In the genomic region with DNA sequence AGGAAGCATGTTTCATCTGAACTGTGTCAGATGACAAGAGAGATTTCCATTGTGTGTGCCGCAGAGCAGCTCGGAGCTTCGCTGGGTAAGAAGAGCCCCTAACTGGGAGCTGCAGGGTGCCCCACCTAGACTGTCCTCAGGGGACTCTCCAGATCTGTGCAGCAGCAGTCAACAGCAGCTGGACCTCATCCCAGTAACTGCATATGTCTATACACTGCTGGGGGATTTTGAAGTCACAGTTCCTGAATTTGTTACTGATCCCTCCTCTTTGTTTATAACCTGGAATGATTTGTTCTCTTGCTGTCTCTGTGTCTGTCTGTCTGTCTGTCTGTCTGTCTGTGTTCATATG, we compare ENCODE assay signal across 16 mouse cellular contexts.
A peak's percentile ranks its signal among the peaks of the same experiment; 100 is the strongest.
DNase-seq lines count a peak whose midpoint lies in the region; ATAC-seq and TF ChIP-seq lines count a peak whose summit lies in the region.
"Had no signal": no experiment of that assay in that cellular context is flagged by ENCODE, and none has a peak within 500 bp of the region (broad histone marks: within the 10 kb centered on the region; RNA-seq: fewer than 3 reads in every experiment).

No protein-coding gene starts in this region.

- peak; percentile 87 for ATAC-seq in kidney, embryonic 15.5 days (replicated peaks; ENCODE audit: low FRiP score)
- no peak for ATAC-seq in midbrain, embryonic 12.5 days (ENCODE audit: low FRiP score, low read depth)
- ATAC-seq in midbrain, embryonic 16.5 days: no peak; the same call in 1 of the 2 replicates
- ATAC-seq in forebrain, postnatal 0 days: peak; percentile 66; the same call in 1 of the 2 replicates
- ATAC-seq in neural tube, embryonic 14.5 days (ENCODE audit: low read depth): no peak
- ATAC-seq: CD4-positive, CD25-positive, alpha-beta regulatory T cell, adult 4 months; Patski had no signal

- H3K36me3 ChIP-seq in kidney, embryonic 15.5 days: no peaks in the 10 kb centered on the region
- no peaks in the 10 kb centered on the region for H3K36me3 ChIP-seq in midbrain, embryonic 12.5 days
- no peaks in the 10 kb centered on the region for H3K36me3 ChIP-seq in midbrain, embryonic 16.5 days (ENCODE audit: control insufficient read depth, insufficient read depth, low read length)
- no peaks in the 10 kb centered on the region for H3K36me3 ChIP-seq in forebrain, postnatal 0 days (ENCODE audit: insufficient read depth)
- no peaks in the 10 kb centered on the region for H3K36me3 ChIP-seq in neural tube, embryonic 14.5 days (ENCODE audit: control insufficient read depth, insufficient read depth, low read length)
- H3K36me3 ChIP-seq: embryonic facial prominence, embryonic 13.5 days; liver, embryonic 15.5 days had no signal

- H3K9me3 ChIP-seq in kidney, embryonic 15.5 days (replicated peaks): no peaks in the 10 kb centered on the region
- no peaks in the 10 kb centered on the region for H3K9me3 ChIP-seq in midbrain, embryonic 12.5 days
- H3K9me3 ChIP-seq in midbrain, embryonic 16.5 days (replicated peaks; ENCODE audit: control insufficient read depth, low read length, poor library complexity, severe bottlenecking): no peaks in the 10 kb centered on the region
- H3K9me3 ChIP-seq in forebrain, postnatal 0 days (ENCODE audit: low read length): no peaks in the 10 kb centered on the region
- H3K9me3 ChIP-seq in neural tube, embryonic 14.5 days (ENCODE audit: control insufficient read depth, low read length): no peaks in the 10 kb centered on the region
- H3K9me3 ChIP-seq: embryonic facial prominence, embryonic 13.5 days; liver, embryonic 15.5 days had no signal

- no peak overlapping the region for H3K4me3 ChIP-seq in kidney, embryonic 15.5 days (replicated peaks)
- no peak overlapping the region for H3K4me3 ChIP-seq in midbrain, embryonic 12.5 days
- H3K4me3 ChIP-seq in midbrain, embryonic 16.5 days (ENCODE audit: low read depth, low read length): no peak overlapping the region
- H3K4me3 ChIP-seq in forebrain, postnatal 0 days (ENCODE audit: low read depth, low read length): no peak overlapping the region
- no peak overlapping the region for H3K4me3 ChIP-seq in neural tube, embryonic 14.5 days (ENCODE audit: low read depth, low read length)
- H3K4me3 ChIP-seq: embryonic facial prominence, embryonic 13.5 days; liver, embryonic 15.5 days had no signal

- DNase-seq in kidney, adult 8-10 months: no peak
- no peak for DNase-seq in forebrain, postnatal 0 days
- DNase-seq in adrenal gland, postnatal 14 days: no peak
- no peak for DNase-seq in natural killer cell, adult 2 months (ENCODE audit: low spot score in 2 of 2)
- DNase-seq: cerebellum, postnatal 10 days; heart, adult 18-20 months; layer of hippocampus, adult 9-11 months; spleen, adult 18-20 months had no signal

- peaks cover 29% of the 10 kb centered on the region for H3K4me1 ChIP-seq in kidney, embryonic 15.5 days
- H3K4me1 ChIP-seq in midbrain, embryonic 12.5 days: peaks cover 39% of the 10 kb centered on the region
- H3K4me1 ChIP-seq in midbrain, embryonic 16.5 days (ENCODE audit: control insufficient read depth, insufficient read depth, low read length): peaks cover 31% of the 10 kb centered on the region
- H3K4me1 ChIP-seq in forebrain, postnatal 0 days (ENCODE audit: insufficient read depth): no peaks in the 10 kb centered on the region; the same call in 1 of the 2 replicates
- H3K4me1 ChIP-seq in neural tube, embryonic 14.5 days (ENCODE audit: control insufficient read depth, insufficient read depth, low read length): peaks cover 38% of the 10 kb centered on the region
- H3K4me1 ChIP-seq: liver, embryonic 15.5 days had no signal

- 10% methylated on average over 3 of the region's 3 CpGs for WGBS in kidney, embryonic 15.5 days
- WGBS in midbrain, embryonic 12.5 days: 49% methylated on average over 3 of the region's 3 CpGs
- WGBS in midbrain, embryonic 16.5 days: 26% methylated on average over 3 of the region's 3 CpGs
- WGBS in forebrain, postnatal 0 days: 49% methylated on average over 3 of the region's 3 CpGs
- 18% methylated on average over 3 of the region's 3 CpGs for WGBS in neural tube, embryonic 14.5 days

- H3K9ac ChIP-seq in kidney, embryonic 15.5 days: no peak overlapping the region
- no peak overlapping the region for H3K9ac ChIP-seq in midbrain, embryonic 12.5 days (replicated peaks)
- no peak overlapping the region for H3K9ac ChIP-seq in midbrain, embryonic 16.5 days (ENCODE audit: low read depth, low read length)
- no peak overlapping the region for H3K9ac ChIP-seq in forebrain, postnatal 0 days
- no peak overlapping the region for H3K9ac ChIP-seq in neural tube, embryonic 14.5 days (replicated peaks; ENCODE audit: low read depth, low read length)
- H3K9ac ChIP-seq: embryonic facial prominence, embryonic 13.5 days; liver, embryonic 15.5 days had no signal

- peak overlapping the region; percentile 79 for H3K27ac ChIP-seq in kidney, embryonic 15.5 days
- 0 out of 2 replicates have a peak overlapping the region, but pooled peaks have one; percentile 25 for H3K27ac ChIP-seq in midbrain, embryonic 12.5 days (replicated peaks)
- no peak overlapping the region for H3K27ac ChIP-seq in midbrain, embryonic 16.5 days (ENCODE audit: low read length)
- no peak overlapping the region for H3K27ac ChIP-seq in forebrain, postnatal 0 days (ENCODE audit: low read depth, low read length)
- H3K27ac ChIP-seq in neural tube, embryonic 14.5 days (ENCODE audit: low read depth, low read length): peak overlapping the region; percentile 53; the same call in 1 of the 2 replicates
- H3K27ac ChIP-seq: embryonic facial prominence, embryonic 13.5 days; liver, embryonic 15.5 days had no signal

- 0 out of 2 replicates have a peak, but pooled peaks cover 6% of the 10 kb centered on the region for H3K27me3 ChIP-seq in kidney, embryonic 15.5 days
- H3K27me3 ChIP-seq in midbrain, embryonic 12.5 days: peaks cover 17% of the 10 kb centered on the region
- H3K27me3 ChIP-seq in midbrain, embryonic 16.5 days (ENCODE audit: control insufficient read depth, insufficient read depth, low read depth, low read length): no peaks in the 10 kb centered on the region
- no peaks in the 10 kb centered on the region for H3K27me3 ChIP-seq in forebrain, postnatal 0 days (ENCODE audit: insufficient read depth, low read length)
- H3K27me3 ChIP-seq in neural tube, embryonic 14.5 days (ENCODE audit: control insufficient read depth, insufficient read depth, low read length): no peaks in the 10 kb centered on the region
- H3K27me3 ChIP-seq: liver, embryonic 15.5 days had no signal

- TF ChIP-seq CTCF in forebrain, postnatal 0 days (IDR thresholded peaks at IDR 0.05; ENCODE audit: low read depth): no peak

- H3K4me2 ChIP-seq in kidney, embryonic 15.5 days: peak overlapping the region; percentile 26
- no peak overlapping the region for H3K4me2 ChIP-seq in midbrain, embryonic 12.5 days (replicated peaks)
- H3K4me2 ChIP-seq in midbrain, embryonic 16.5 days (ENCODE audit: low read length): no peak overlapping the region
- H3K4me2 ChIP-seq in forebrain, postnatal 0 days (ENCODE audit: low read depth): no peak overlapping the region
- H3K4me2 ChIP-seq in neural tube, embryonic 14.5 days (ENCODE audit: low read depth, low read length): no peak overlapping the region
- H3K4me2 ChIP-seq: embryonic facial prominence, embryonic 13.5 days; liver, embryonic 15.5 days had no signal

Comparison
In these comparisons a context has a peak if more than half of its experiments do, and no peak if none do; other contexts are left out.
1. H3K27ac ChIP-seq: peak in kidney, embryonic 15.5 days (single experiment), midbrain, embryonic 12.5 days (single experiment) and neural tube, embryonic 14.5 days (single experiment); none in midbrain, embryonic 16.5 days (single experiment) and forebrain, postnatal 0 days (single experiment).
2. ATAC-seq: peak in kidney, embryonic 15.5 days (single experiment) and forebrain, postnatal 0 days (single experiment); none in midbrain, embryonic 12.5 days (single experiment), midbrain, embryonic 16.5 days (single experiment) and neural tube, embryonic 14.5 days (single experiment).